Mouse (Mus musculus) embryonic facial prominence, embryonic 15.5 days (tissue): ENCODE measurements around the gene Nmrk1. TPM values are rescaled to one million over a fixed set of nuclear protein-coding genes. Genes with fewer than 3 reads are reported as not detected.

ENCODE experiments used
- ATAC-seq: fragments of 200-750 bp; cut with Nextera tagmentation; 2 replicates; pipeline ENCODE4 v1.8.0; 2017; ENCODE audit warnings: low read depth, moderate TSS enrichment; ENCODE audit not compliant: insufficient number of reproducible peaks, low FRiP score, low TSS enrichment
- H3K27ac ChIP-seq: fragments of 300-500 bp; sonication (generic); replicated peaks from 2 replicates; pipeline ENCODE4 v1.5.1; 2015; ENCODE audit warnings: mild to moderate bottlenecking, inconsistent platforms
- H3K27me3 ChIP-seq: fragments of 300-500 bp; sonication (generic); 2 replicates; pipeline ENCODE4 v1.6.1; 2015; ENCODE audit warnings: inconsistent platforms
- H3K36me3 ChIP-seq: fragments of 300-500 bp; sonication (generic); 2 replicates; pipeline ENCODE4 v1.6.1; 2015; ENCODE audit warnings: mild to moderate bottlenecking, inconsistent platforms
- H3K4me1 ChIP-seq: fragments of 300-500 bp; sonication (generic); 2 replicates; pipeline ENCODE4 v1.6.1; 2015; ENCODE audit warnings: inconsistent platforms
- H3K4me2 ChIP-seq: fragments of 300-500 bp; sonication (generic); replicated peaks from 2 replicates; pipeline ENCODE4 v1.6.1; 2015; ENCODE audit warnings: mild to moderate bottlenecking, inconsistent platforms
- H3K4me3 ChIP-seq: fragments of 300-500 bp; sonication (generic); replicated peaks from 2 replicates; pipeline ENCODE4 v1.5.1; 2015; ENCODE audit warnings: mild to moderate bottlenecking, inconsistent platforms
- H3K9ac ChIP-seq: fragments of 300-500 bp; sonication (generic); 2 replicates; pipeline ENCODE4 v1.6.1; 2015; ENCODE audit warnings: inconsistent platforms
- H3K9me3 ChIP-seq: fragments of 300-500 bp; sonication (generic); replicated peaks from 2 replicates; pipeline ENCODE4 v1.6.1; 2016; ENCODE audit warnings: inconsistent platforms
- WGBS: fragments of 180-500 bp; shearing (Covaris S2); methylation state at CpG from one replicate; pipeline ENCODE4 v1.1.7; 2015; 5-methylcytosine and 5-hydroxymethylcytosine counted together
- polyA plus RNA-seq: library from polyadenylated mRNA; unstranded; fragments of >200 nt; fragmentation: Nextera tagmentation; extraction: Ambion mirVana; gene quantifications from 2 replicates; pipeline ENCODE4 v1.2.1, GENCODE M21; 2015

Gene Nmrk1
- polyA plus RNA-seq, 1 experiment from 2014 or later: 20.0 TPM

DNA sequence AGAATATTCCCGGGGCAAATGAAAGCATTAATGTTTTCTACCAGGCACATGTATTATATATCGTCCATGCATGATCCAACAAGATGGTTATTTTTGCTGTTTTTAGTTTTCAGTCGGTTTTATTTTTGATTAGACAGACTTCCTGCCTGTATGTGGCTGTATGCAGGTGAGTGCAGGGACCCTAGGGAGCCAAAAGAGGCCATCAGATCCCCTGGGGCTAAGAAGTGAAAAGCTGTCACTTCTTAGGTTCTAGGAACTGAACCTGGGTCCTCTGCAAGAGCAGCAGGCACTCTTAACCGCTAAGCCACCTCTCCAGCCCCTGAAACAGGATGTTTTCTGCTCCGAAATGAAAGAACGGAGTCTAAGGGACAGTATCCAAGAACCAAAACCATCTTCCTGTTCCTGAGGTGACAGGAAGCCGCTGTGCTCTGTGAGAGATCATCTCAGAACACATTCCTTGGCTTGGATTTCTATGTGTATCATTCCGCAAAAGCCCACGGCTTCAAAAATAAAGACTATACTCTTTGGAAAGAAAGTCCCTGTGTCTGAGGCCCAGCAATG is 16.0 kb upstream of the Nmrk1 start:
- H3K4me3 ChIP-seq: no peak overlapping the region
- no peaks in the 10 kb centered on the region for H3K36me3 ChIP-seq
- no peak overlapping the region for H3K9ac ChIP-seq
- peaks cover 18% of the 10 kb centered on the region for H3K4me1 ChIP-seq
- WGBS: 66% methylated on average over 9 of the region's 9 CpGs
- H3K9me3 ChIP-seq: no peaks in the 10 kb centered on the region
- H3K27me3 ChIP-seq: no peaks in the 10 kb centered on the region
- 0 out of 2 replicates have a peak overlapping the region, but pooled peaks have one; percentile 18 for H3K27ac ChIP-seq
- no peak for ATAC-seq
- no peak overlapping the region for H3K4me2 ChIP-seq

DNA sequence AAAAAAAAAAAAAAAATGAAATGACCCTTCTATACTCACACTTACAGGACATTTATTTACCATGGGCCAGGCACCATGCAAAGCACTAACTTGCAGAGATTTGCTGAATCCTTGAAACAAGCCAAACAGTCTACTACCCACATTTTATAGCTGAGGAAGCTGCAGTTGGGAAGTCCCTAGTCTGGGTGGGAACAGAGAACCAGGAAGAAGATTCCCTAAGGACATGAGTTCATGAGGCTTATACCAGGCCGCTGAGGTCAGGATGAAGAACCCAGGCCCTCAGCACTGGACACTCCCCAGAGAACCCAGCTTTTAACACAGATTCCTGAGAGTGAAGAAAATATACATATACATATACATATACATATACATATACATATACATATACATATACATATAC is 14.2 kb upstream of the Nmrk1 start:
- WGBS: 83% methylated on average over 1 of the region's 1 CpGs
- ATAC-seq: no peak
- Histone ChIP-seq H3K27ac (no peak overlapping the region), H3K27me3 (no peaks in the 10 kb centered on the region), H3K9ac (no peak overlapping the region), H3K36me3 (no peaks in the 10 kb centered on the region), H3K4me1 (peaks cover 18% of the 10 kb centered on the region), H3K4me3 (no peak overlapping the region), H3K9me3 (no peaks in the 10 kb centered on the region), H3K4me2 (no peak overlapping the region)

DNA sequence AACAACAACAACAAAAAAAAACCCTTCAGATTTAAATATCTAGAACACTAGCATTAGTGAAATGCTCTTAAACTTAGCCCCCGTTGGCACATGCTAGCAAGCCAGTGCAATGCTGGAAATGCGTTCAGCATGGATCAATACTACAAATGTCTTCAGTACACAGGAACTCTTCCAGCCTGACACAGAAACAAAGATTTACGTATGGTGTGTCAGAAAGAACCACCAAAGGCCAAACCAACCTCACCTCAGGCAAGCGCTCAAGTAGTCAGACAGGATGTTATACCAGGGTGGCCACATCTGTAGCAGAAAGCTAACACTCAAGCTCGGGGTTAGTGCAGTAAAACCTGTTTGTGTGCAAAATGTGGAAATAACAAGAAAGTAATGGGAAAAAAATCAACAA is 12.7 kb upstream of the Nmrk1 start:
- Histone ChIP-seq H3K27me3 (no peaks in the 10 kb centered on the region), H3K4me2 (no peak overlapping the region), H3K27ac (peak overlapping the region; percentile 39; the same call in 1 of the 2 replicates), H3K36me3 (no peaks in the 10 kb centered on the region), H3K4me3 (no peak overlapping the region), H3K9me3 (no peaks in the 10 kb centered on the region), H3K4me1 (peaks cover 13% of the 10 kb centered on the region; the same call in 1 of the 2 replicates), H3K9ac (no peak overlapping the region)
- WGBS: 51% methylated on average over 5 of the region's 5 CpGs
- ATAC-seq: no peak

DNA sequence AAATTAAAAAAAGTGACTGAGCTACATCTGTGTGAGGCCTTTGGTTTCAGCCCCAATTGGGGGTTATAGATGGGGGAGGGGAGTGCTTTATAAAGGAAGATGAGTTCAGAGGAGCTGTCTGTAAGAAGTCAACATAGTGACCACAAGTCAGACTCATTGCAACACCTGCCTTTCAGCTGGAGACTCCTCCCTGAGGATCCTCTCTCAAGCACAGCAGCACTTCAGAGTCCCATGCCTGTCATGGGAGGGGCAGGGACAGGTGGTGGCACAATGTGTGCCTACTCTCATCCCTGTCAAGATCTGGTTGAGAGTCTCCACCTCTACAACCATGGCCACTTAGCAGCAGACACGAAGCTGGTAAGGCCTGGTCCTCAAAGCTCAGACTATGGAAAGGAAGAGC is 12.1 kb upstream of the Nmrk1 start:
- 59% methylated on average over 1 of the region's 1 CpGs for WGBS
- Histone ChIP-seq H3K9me3 (no peaks in the 10 kb centered on the region), H3K36me3 (no peaks in the 10 kb centered on the region), H3K4me2 (no peak overlapping the region), H3K27me3 (no peaks in the 10 kb centered on the region), H3K4me1 (peaks cover 13% of the 10 kb centered on the region; the same call in 1 of the 2 replicates), H3K27ac (0 out of 2 replicates have a peak overlapping the region, but pooled peaks have one; percentile 39), H3K9ac (no peak overlapping the region), H3K4me3 (no peak overlapping the region)
- no peak for ATAC-seq

DNA sequence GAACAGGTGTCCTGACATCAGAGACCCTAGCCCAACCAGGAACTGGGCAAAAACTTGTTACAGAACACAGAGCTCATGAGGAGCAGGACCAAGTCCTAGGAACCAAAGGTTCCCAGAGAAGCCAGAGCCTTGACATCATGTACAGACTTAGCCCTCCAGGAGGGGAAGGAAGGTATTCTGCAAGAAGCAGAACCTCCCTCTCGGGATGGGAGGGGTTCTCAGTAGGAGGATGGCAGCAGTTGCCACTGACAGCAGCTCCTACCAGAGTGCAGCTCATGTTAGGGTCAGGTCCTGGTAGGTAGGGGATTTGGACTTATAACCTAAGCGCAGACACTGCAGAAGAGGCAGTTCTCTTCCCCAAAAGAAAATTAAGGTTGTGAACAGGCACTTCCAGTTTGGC is 7.9 kb upstream of the Nmrk1 start:
- no peak overlapping the region for H3K4me2 ChIP-seq
- no peak overlapping the region for H3K27ac ChIP-seq
- no peak overlapping the region for H3K4me3 ChIP-seq
- H3K9ac ChIP-seq: no peak overlapping the region
- 59% methylated on average over 2 of the region's 2 CpGs for WGBS
- H3K4me1 ChIP-seq: peaks cover 9% of the 10 kb centered on the region
- no peak for ATAC-seq
- no peaks in the 10 kb centered on the region for H3K27me3 ChIP-seq
- H3K9me3 ChIP-seq: no peaks in the 10 kb centered on the region
- H3K36me3 ChIP-seq: no peaks in the 10 kb centered on the region

DNA sequence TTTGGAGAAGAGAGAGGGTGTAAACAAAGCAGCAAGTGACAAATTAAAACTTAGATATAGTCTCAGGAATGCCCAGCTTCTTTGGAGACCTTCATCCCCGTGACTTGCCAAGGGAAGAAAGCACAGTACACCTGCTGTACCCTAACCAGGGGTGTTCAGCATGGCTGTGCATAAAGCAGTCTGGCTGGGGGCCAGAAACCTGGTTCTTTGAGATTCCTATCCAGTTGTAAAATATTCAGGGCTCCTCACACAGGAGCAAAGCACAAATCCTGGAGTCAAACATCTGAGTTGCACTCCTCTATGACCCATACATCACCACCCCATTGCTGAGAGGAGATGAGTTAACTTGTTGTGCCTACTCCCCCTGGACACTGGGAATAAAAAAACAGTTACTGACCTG is 2.2 kb upstream of the Nmrk1 start:
- Histone ChIP-seq H3K4me1 (peaks cover 17% of the 10 kb centered on the region), H3K9ac (no peak overlapping the region), H3K27ac (peak overlapping the region; percentile 90; the same call in 1 of the 2 replicates), H3K27me3 (no peaks in the 10 kb centered on the region), H3K36me3 (no peaks in the 10 kb centered on the region), H3K9me3 (no peaks in the 10 kb centered on the region), H3K4me2 (peak overlapping the region; percentile 81; the same call in 1 of the 2 replicates), H3K4me3 (peak overlapping the region; percentile 84; the same call in 1 of the 2 replicates)
- ATAC-seq: no peak
- WGBS: 54% methylated on average over 1 of the region's 1 CpGs

DNA sequence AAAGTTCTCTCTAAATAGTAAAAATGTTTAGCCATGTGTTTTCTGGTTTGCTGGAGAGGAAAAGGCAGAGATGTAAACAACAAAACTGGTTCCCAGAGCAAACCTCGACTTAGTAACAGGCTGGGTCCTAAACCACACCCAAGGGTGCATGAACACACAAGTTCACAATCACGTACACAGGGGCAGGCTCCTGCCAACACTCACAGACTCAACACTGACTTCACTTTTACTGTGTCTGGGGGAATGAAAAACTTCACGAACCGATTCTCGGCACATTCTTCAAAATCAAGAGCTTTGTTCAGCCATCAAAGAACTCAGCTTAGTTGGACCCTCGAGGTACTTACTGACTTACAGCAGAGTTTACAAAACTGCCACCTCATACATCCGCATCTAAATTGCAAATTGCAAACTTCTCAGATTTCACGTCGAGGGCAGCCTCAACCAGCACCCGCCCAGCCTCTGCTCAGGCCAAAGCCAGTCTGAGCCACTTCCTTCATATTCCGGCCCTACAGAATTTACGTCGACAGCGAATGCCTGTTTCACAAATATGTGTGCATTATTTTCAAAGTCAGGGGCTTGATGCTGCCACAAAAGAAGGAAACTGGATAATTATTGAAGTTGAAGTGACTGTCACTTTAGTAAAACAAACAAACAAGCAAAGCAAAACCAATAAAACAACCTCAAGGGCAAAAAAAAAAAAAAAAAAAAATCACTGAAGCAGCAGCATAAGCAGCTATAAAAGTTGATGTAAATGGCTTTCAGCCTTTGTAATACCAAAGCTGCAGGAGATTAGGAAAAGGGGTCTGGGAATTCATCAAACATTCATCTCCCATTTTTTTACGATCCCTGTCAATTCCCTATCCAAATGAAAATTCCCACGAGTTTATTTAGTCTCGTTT is 1.3 kb upstream of the Nmrk1 start:
- Histone ChIP-seq H3K4me3 (peak overlapping the region; percentile 84), H3K9ac (peak overlapping the region; percentile 56; the same call in 1 of the 2 replicates), H3K4me2 (peak overlapping the region; percentile 81), H3K9me3 (no peaks in the 10 kb centered on the region), H3K36me3 (no peaks in the 10 kb centered on the region), H3K27ac (peak overlapping the region; percentile 90), H3K27me3 (no peaks in the 10 kb centered on the region), H3K4me1 (peaks cover 17% of the 10 kb centered on the region)
- 3% methylated on average over 17 of the region's 17 CpGs for WGBS
- no peak for ATAC-seq

DNA sequence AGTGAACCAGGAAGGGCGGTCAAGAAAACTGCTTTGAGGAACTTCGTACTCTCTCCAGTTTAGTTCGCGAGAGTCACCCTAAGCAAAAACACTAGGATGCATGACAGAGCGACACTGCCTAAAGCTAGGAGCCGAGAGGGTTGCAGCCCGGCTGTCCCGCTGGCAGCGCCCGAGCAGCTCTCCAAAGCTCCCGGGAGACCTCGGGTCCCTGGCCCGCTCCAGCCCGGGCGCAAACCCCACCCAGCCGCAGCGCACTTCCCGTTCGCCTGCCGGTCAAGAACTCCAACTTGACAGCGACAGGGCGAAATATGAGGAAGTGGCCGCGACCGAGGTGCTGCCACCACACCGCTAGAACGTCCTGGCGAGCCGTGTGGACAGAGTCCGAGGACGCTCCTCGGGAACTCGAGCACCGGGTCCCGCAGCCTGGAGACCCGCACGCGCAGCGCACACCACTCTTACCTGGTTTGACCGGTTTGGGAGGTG is 548 bp upstream of the Nmrk1 start:
- WGBS: under 1% methylated on average over 40 of the region's 40 CpGs
- Histone ChIP-seq H3K27me3 (no peaks in the 10 kb centered on the region), H3K4me3 (peak overlapping the region; percentile 84), H3K4me1 (peaks cover 17% of the 10 kb centered on the region), H3K9ac (peak overlapping the region; percentile 56), H3K36me3 (no peaks in the 10 kb centered on the region), H3K27ac (peak overlapping the region; percentile 90), H3K9me3 (no peaks in the 10 kb centered on the region), H3K4me2 (peak overlapping the region; percentile 81)
- ATAC-seq: peak; percentile 46; the same call in 1 of the 2 replicates

DNA sequence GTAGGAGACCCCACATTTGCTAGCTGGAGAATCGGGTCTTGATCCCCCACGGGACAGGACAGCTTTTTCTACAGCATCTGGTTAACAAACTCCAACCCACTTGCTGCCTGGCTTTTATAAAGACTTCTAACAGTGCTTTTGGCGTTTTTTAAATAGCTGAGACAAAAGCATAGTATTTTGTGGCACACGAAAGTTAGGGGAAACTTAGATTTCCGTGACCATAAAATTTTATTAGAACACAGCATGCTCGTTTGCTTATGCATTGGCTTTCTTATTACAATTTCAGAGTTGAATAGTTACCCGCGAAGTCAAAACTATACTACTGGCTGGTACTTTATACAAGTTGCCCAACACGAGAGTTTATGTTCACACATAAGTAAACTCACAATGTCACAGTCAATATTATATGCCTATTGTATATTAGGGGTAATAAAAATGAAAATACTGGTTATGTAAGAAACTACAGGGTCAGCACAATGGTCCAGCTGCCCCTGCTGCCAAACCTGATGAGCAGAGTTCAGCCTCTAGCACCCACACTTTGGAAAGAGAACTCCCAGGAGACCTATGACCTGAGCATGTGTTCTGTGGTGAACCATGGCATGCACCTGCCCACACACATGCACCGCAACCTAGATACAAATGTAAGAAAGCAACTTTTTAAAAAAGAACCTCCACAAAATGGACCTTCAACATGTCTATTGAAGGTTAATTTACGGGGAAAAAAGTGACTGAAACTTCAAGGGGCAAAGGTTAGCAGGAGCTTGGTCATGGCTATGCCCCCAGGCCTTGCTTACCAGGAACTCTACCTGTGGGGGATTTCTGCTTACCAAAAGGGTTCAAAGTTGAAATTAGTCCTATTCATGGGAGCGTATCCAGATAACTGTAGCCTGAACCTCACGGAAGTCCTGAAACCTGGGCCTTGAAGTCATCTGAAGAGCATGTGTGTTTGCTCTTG is 758 bp downstream of the Nmrk1 start:
- H3K36me3 ChIP-seq: no peaks in the 10 kb centered on the region
- H3K4me2 ChIP-seq: peak overlapping the region; percentile 81
- H3K9me3 ChIP-seq: no peaks in the 10 kb centered on the region
- ATAC-seq: no peak
- H3K27ac ChIP-seq: peak overlapping the region; percentile 60; the same call in 1 of the 2 replicates
- H3K4me1 ChIP-seq: peaks cover 17% of the 10 kb centered on the region
- peak overlapping the region; percentile 54 for H3K9ac ChIP-seq
- no peaks in the 10 kb centered on the region for H3K27me3 ChIP-seq
- H3K4me3 ChIP-seq: peak overlapping the region; percentile 84
- 52% methylated on average over 13 of the region's 13 CpGs for WGBS

DNA sequence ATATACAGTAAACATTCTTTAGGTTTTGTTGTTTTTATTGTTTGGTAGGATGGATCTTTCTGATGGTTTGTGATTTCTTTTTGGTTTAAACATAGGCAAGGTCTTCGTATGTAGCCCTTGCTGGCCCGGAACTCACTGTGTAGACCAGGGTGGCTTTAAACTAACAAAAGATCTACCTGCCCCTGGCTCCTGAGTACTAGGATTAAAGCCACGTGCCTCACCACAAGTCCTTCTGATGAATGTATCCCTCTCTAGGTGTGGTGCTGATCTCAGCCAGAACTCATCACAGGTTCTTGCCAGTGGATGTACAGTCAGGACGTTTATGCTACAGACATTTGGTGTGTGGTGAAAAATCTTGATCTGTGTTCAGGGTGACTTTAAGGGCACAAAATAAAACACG is 6.2 kb downstream of the Nmrk1 start:
- no peaks in the 10 kb centered on the region for H3K27me3 ChIP-seq
- no peak overlapping the region for H3K4me3 ChIP-seq
- ATAC-seq: no peak
- no peak overlapping the region for H3K27ac ChIP-seq
- no peak overlapping the region for H3K4me2 ChIP-seq
- no peak overlapping the region for H3K9ac ChIP-seq
- 0 out of 2 replicates have a peak, but pooled peaks cover 7% of the 10 kb centered on the region for H3K4me1 ChIP-seq
- 82% methylated on average over 5 of the region's 5 CpGs for WGBS
- no peaks in the 10 kb centered on the region for H3K36me3 ChIP-seq
- no peaks in the 10 kb centered on the region for H3K9me3 ChIP-seq
